Mouse (Mus musculus) ovary, postnatal 14 days (tissue): ENCODE results near the gene Tmigd3.

Source experiments
- DNase-seq: peaks from one replicate; pipeline ENCODE4 v3.0.0; 2022; ENCODE audit warnings: low spot score

The Tmigd3 gene

DNA sequence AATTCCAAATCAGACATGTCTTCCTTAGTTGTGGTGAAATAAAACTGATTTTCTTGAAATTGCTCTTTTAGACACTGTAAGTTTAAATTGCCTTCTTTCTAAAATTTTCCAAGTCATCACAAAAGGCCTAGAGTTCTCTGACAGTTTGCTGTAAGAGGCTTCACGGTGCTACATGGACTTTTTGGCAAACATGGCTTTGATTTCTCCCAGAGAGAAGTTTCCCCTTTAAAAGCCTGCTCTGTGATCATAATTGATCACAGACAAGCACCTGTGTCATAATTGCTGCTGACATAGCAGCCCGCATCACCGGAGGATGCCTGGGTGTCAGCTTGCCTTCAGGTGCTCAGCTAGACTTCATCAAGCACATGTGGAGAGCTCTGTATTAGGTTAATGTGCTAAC lies at the start of gene Tmigd3, which contains the start of gene Adora3:
Gene Tmigd3 (plus strand): TSS at position 346 of the 400 bp plus-strand sequence.
Gene Adora3 (plus strand): TSS at position 301 of the 400 bp plus-strand sequence.
- DNase-seq: no peak

- no peak for DNase-seq
Measured at GRCm38 (mm10) chr3:105821504-105821903, 49.2 kb upstream of the Tmigd3 start.

DNA sequence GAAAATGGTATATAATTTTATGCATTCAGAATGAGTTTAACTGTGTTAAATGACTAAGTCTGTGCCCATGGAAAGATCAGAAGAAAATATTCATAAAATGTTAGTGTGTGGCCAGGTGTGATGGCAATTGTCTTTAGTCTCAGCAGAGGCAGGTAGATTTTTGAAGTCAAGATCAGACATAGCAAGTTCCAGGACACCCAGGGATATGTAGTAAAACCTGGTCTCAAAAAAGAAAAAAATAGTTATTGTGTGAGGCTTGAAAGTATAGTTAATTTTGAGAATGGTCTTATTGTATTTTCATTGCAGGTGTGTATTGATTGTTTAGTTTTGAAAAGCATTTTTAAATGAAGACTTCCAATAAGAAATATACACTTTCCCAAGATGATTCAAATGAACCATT lies 47.1 kb upstream of the Tmigd3 start:
- DNase-seq: no peak

- no peak for DNase-seq
Measured at GRCm38 (mm10) chr3:105824103-105824502, 46.6 kb upstream of the Tmigd3 start.

DNA sequence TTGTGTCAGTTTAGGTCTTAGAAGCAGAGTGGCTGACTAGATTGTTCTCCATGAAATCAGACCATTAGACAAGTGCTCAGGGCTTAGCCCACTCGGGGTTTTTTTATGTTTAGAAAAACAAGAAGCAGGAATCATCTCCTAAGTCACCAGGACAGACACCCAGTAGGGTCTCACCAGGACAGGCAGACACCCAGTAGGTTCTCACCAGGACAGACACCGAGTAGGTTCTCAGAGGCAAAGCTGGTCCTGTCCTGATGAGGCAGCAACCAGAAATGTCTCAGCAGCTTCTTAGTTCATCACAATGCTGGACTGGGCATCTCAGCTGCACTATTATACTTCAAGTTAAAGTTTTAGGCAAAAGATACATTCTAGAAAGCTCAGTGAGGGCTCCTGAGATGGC lies 46.0 kb upstream of the Tmigd3 start:
- DNase-seq: no peak

GRCm38 (mm10) chr3:105825501-105826161 lies 45.1 kb upstream of the Tmigd3 start:
- no peak for DNase-seq

- DNase-seq: no peak
Measured at GRCm38 (mm10) chr3:105831584-105831983, 39.1 kb upstream of the Tmigd3 start.

- no peak for DNase-seq
Measured at GRCm38 (mm10) chr3:105835875-105836274, 34.8 kb upstream of the Tmigd3 start.

GRCm38 (mm10) chr3:105836883-105837282 lies 33.8 kb upstream of the Tmigd3 start:
- DNase-seq: no peak

DNA sequence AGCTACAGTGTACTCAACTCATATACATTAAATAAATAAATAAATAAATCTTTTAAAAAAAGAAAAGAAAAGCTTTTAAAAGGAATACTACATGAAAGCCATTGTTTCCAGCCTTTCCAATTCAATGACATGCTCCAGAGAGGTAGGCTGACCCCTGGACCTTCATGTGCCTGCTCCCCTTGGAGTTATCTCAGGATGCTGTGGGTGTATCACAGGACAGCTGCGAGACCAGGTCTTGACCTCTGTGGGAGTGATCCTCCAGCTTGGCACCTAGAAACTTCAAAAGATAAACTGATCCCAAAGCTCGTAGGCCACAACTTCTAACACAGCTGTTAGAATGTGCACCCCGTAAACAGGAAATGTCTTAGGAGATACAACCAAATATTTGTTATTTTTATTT lies 32.0 kb upstream of the Tmigd3 start:
- DNase-seq: no peak

- no peak for DNase-seq
Measured at GRCm38 (mm10) chr3:105839836-105840235, 30.9 kb upstream of the Tmigd3 start.

- no peak for DNase-seq
Measured at GRCm38 (mm10) chr3:105846294-105847069, 24.2 kb upstream of the Tmigd3 start.

DNA sequence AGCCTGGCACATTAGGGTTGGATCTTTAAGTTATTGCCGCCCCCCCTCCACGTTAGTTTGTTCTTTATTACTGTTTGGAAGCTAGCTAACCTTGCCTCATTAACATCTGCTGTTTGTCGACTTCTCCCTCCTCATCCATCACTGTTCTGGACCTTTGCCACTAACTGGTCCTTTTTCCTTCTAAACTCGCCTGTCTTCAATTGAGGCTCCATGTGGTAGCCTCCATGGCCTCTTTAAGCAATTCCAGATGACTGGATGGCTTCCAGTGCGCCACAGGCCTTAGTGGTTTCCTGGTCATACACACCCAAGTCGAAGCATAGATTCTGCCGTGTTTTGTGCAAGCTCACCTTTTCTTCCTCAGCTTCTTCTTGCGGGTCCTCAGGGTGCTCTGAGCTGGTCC lies 16.9 kb upstream of the Tmigd3 start:
- no peak for DNase-seq

DNA sequence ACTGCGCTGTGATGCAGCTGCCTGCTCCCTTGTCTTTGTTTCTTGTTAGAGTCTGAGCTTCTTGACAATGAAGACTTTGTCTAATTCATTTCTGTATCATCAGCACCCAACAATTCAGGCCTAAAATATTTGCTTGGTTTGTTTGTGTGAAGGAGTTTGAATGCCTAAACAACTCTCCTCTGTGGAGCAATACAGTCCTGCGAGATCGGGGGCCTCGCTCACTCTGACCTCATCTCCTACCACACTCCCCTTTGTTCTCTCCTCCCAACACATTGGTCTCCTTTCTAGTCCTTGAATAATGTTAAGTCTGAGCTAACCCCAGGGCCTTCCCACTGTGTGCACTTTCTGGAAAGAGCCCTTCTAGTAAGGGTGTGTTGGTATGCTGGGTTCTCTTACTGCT lies 15.9 kb upstream of the Tmigd3 start:
- DNase-seq: no peak

- no peak for DNase-seq
Measured at GRCm38 (mm10) chr3:105857513-105857912, 13.2 kb upstream of the Tmigd3 start.

DNA sequence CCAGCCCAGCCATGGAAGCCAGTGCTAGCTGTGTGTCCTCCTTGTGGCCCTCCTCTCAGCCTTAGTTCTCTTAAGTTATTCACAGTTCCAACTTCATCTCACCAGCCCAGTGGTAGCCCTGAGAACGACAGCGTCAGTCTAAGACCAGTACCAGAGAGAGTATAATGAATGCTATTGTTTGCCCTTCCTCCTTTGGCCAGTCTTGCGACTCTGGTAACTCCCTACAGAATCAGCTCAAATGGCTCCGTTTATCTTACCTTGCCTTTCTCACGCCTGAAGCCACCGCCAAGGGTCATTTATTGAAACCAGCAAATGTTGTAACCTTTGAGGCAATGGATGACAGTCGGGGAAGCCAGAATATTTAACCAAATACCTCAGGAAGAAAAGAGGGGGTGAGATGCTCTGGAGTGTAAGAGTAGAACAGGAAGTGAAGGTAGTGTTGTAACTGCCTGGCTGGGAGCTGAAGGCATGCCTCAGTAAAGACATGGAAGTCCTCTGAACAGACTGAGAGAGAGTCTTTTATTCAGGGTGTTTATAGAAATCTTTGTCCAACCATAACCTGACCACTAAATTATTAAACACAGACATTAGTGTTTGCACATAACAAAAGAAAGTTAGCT lies 8.8 kb upstream of the Tmigd3 start:
- DNase-seq: no peak

- no peak for DNase-seq
Measured at GRCm38 (mm10) chr3:105864123-105864522, 6.6 kb upstream of the Tmigd3 start.

- DNase-seq: no peak
Measured at GRCm38 (mm10) chr3:105865122-105865521, 5.6 kb upstream of the Tmigd3 start.

- DNase-seq: no peak
Measured at GRCm38 (mm10) chr3:105868135-105868534, 2.6 kb upstream of the Tmigd3 start.

- no peak for DNase-seq
Measured at GRCm38 (mm10) chr3:105872034-105872433, 1.3 kb downstream of the Tmigd3 start.

- no peak for DNase-seq
Measured at GRCm38 (mm10) chr3:105872579-105872978, 1.9 kb downstream of the Tmigd3 start.

DNA sequence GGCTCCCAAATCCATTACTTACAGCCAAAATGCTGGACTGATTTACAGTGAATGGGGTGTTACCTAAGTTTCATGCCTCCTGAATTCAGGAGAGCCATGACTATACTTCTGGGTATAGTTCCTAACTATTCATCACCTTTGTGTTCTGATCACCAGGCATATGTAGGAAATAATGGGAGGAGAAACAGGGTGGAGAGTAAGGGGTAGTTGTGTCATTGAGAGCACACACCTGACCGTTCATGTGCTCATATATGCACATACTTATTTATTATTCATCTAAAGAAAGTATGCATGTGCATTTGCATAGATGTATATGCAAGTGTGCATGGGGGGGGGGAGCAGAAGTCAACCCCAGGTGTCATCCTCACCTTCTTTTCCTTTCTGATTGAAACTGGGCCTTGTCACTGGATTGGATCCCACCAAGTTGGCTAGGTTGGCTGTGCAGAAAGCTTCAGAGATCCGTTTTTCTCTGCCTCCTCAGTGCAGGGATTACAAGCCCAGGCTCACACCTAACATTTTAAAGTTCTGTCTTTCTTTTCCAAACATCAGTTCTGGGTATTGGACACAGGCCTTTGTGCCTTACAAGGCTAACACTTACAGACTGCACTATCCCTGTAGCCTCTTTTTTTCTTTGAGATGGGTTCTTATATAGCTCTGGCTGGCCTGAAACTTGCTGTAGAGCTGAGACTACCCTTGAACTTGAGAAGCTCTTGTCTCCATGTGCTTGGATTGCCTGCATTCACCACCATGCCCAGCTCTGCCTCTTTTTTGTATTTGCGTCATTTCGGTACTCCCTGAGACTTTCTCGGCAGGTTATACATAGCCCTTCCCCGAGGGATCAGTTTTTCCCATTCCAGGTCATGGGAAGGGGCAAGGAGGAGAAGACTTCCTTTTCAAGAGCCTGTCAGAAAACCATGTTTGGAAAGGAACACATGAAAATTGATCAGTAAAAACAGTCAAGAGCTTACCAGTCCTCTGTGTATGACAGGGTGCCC lies 3.0 kb downstream of the Tmigd3 start:
- DNase-seq: no peak
